Mouse (Mus musculus) thymus, postnatal 4 days (tissue): Measurements from ENCODE around the gene Wdfy3.
A peak's percentile ranks its signal among the peaks of the same experiment; 100 is the strongest.
"Not testable (repeated sequence)": the region's sequence is repeated elsewhere in the genome, so short reads cannot be mapped to it uniquely, and the experiment has no call there.

ENCODE experiments used
- DNase-seq: peaks from one replicate; pipeline ENCODE4 v3.0.0; 2021

Wdfy3 gene

GRCm38 (mm10) chr5:101937362-101937761, 132.4 kb downstream of the Wdfy3 start:
- no peak for DNase-seq

- no peak for DNase-seq
Measured at GRCm38 (mm10) chr5:101935893-101936292, 133.8 kb downstream of the Wdfy3 start.

- no peak for DNase-seq
Measured at GRCm38 (mm10) chr5:101934629-101935028, 135.1 kb downstream of the Wdfy3 start.

- no peak for DNase-seq
Measured at GRCm38 (mm10) chr5:101932971-101933810, 136.5 kb downstream of the Wdfy3 start.

- DNase-seq = peak; percentile 51
Measured at GRCm38 (mm10) chr5:101931997-101932396, 137.7 kb downstream of the Wdfy3 start.

GRCm38 (mm10) chr5:101926311-101926710, 143.4 kb downstream of the Wdfy3 start:
- no peak for DNase-seq

- DNase-seq = no peak
Measured at GRCm38 (mm10) chr5:101923710-101924109, 146.0 kb downstream of the Wdfy3 start.

- no peak for DNase-seq
Measured at GRCm38 (mm10) chr5:101919559-101919958, 150.2 kb downstream of the Wdfy3 start.

- no peak for DNase-seq
Measured at GRCm38 (mm10) chr5:101909468-101909867, 160.3 kb downstream of the Wdfy3 start.

GRCm38 (mm10) chr5:101905624-101906023, 164.1 kb downstream of the Wdfy3 start:
- DNase-seq = no peak

GRCm38 (mm10) chr5:101904841-101905240, 164.9 kb downstream of the Wdfy3 start:
- DNase-seq = not testable (repeated sequence)

GRCm38 (mm10) chr5:101902686-101903085, 167.0 kb downstream of the Wdfy3 start:
- no peak for DNase-seq

- no peak for DNase-seq
Measured at GRCm38 (mm10) chr5:101899981-101900380, 169.7 kb downstream of the Wdfy3 start.

GRCm38 (mm10) chr5:101896784-101897183, 172.9 kb downstream of the Wdfy3 start:
- no peak for DNase-seq

GRCm38 (mm10) chr5:101895717-101896645, 173.7 kb downstream of the Wdfy3 start:
- DNase-seq = no peak

GRCm38 (mm10) chr5:101895119-101895518, 174.6 kb downstream of the Wdfy3 start:
- DNase-seq = no peak

GRCm38 (mm10) chr5:101893820-101894515, 175.8 kb downstream of the Wdfy3 start:
- peak; percentile 35 for DNase-seq

GRCm38 (mm10) chr5:101891694-101892416, 177.9 kb downstream of the Wdfy3 start:
- no peak for DNase-seq

GRCm38 (mm10) chr5:101887989-101888388, 181.7 kb downstream of the Wdfy3 start:
- no peak for DNase-seq

- no peak for DNase-seq
Measured at GRCm38 (mm10) chr5:101885039-101885438, 184.7 kb downstream of the Wdfy3 start.

GRCm38 (mm10) chr5:101882191-101882590, 187.5 kb downstream of the Wdfy3 start:
- DNase-seq = no peak

GRCm38 (mm10) chr5:101879914-101880313, 189.8 kb downstream of the Wdfy3 start:
- no peak for DNase-seq
